Mouse (Mus musculus) cerebellum, adult 2 months (tissue): ENCODE measurements around the gene Zzz3. TPM values are rescaled to one million over a fixed set of nuclear protein-coding genes. Genes with fewer than 3 reads are reported as not detected.
A peak's percentile ranks its signal among the peaks of the same experiment; 100 is the strongest.

ENCODE experiments used
- DNase-seq, 2 experiments: peaks; one replicate each; pipeline ENCODE4 v3.0.0; 2021
- H3K27ac ChIP-seq: fragments of 200-500 bp; 2 replicates; pipeline ENCODE4 v1.5.1; 2012; ENCODE audit warnings: low read length, control low read depth, inconsistent platforms; ENCODE audit not compliant: insufficient read depth
- H3K27me3 ChIP-seq: fragments of 200-500 bp; 2 replicates; pipeline ENCODE4 v1.6.1; 2012; ENCODE audit warnings: inconsistent platforms, mild to moderate bottlenecking, low read length, moderate library complexity; ENCODE audit not compliant: control insufficient read depth, insufficient read depth
- H3K4me1 ChIP-seq: fragments of 200-500 bp; 2 replicates; pipeline ENCODE4 v1.6.1; 2011; ENCODE audit warnings: low read length; ENCODE audit not compliant: control insufficient read depth, insufficient read depth
- H3K4me3 ChIP-seq: fragments of 200-500 bp; replicated peaks from 2 replicates; pipeline ENCODE3; 2011; ENCODE audit warnings: mild to moderate bottlenecking, low read depth, low read length, control low read depth; ENCODE audit not compliant: insufficient read depth
- CTCF ChIP-seq: fragments of 200-500 bp; IDR thresholded peaks from 2 replicates; pipeline ENCODE4 v1.5.1; 2011; ENCODE audit warnings: low read depth, mild to moderate bottlenecking, control low read depth, low read length, moderate library complexity, borderline replicate concordance; ENCODE audit not compliant: insufficient read depth
- POLR2A ChIP-seq: fragments of 200-500 bp; IDR thresholded peaks from 2 replicates; pipeline ENCODE4 v1.6.1; 2011; ENCODE audit warnings: low read length, control low read depth, borderline replicate concordance; ENCODE audit not compliant: insufficient read depth
- WGBS: fragments of 180-500 bp; shearing (Covaris S2); methylation state at CpG from one replicate; pipeline ENCODE4 v1.1.7; 2018; 5-methylcytosine and 5-hydroxymethylcytosine counted together
- polyA plus RNA-seq: library from polyadenylated mRNA; depleted of rRNA; stranded (reverse); fragments of >200 nt; gene quantifications from 2 replicates; pipeline ENCODE4 v1.2.3, GENCODE M21; 2012

Zzz3 gene
- polyA plus RNA-seq, 1 experiment, result 25.2 TPM

- Histone ChIP-seq H3K27me3 (no peaks in the 10 kb centered on the region), H3K27ac (no peak overlapping the region), H3K4me3 (no peak overlapping the region), H3K4me1 (peaks cover 14% of the 10 kb centered on the region)
- TF ChIP-seq POLR2A, result no peak
- TF ChIP-seq CTCF, result no peak
- no peak for DNase-seq
- 92% methylated on average over 4 of the region's 4 CpGs for WGBS
These were observed 43.0 kb upstream of the Zzz3 start for GRCm38 (mm10) chr3:152352289-152352688.

- Histone ChIP-seq H3K27me3 (no peaks in the 10 kb centered on the region), H3K4me3 (no peak overlapping the region), H3K4me1 (peaks cover 14% of the 10 kb centered on the region), H3K27ac (no peak overlapping the region; the same call in 1 of the 2 replicates)
- no peak for DNase-seq
- 21% methylated on average over 10 of the region's 10 CpGs for WGBS
- TF ChIP-seq CTCF (no peak), POLR2A (no peak)
These were observed 41.7 kb upstream of the Zzz3 start for GRCm38 (mm10) chr3:152353434-152354177.

- WGBS, result 78% methylated on average over 5 of the region's 5 CpGs
- no peak overlapping the region for H3K4me3 ChIP-seq
These were observed 39.9 kb upstream of the Zzz3 start for GRCm38 (mm10) chr3:152355361-152355760.

GRCm38 (mm10) chr3:152356751-152357150 lies 38.5 kb upstream of the Zzz3 start:
- TF ChIP-seq POLR2A (no peak), CTCF (no peak)
- no peak overlapping the region for H3K27ac ChIP-seq
- no peaks in the 10 kb centered on the region for H3K27me3 ChIP-seq
- no peak overlapping the region for H3K4me3 ChIP-seq
- peaks cover 18% of the 10 kb centered on the region for H3K4me1 ChIP-seq
- WGBS, result 70% methylated on average over 9 of the region's 9 CpGs
- no peak for DNase-seq

More at GRCm38 (mm10) chr3:152355361-152355760, 39.9 kb upstream of the Zzz3 start:
- no peak for DNase-seq
- Histone ChIP-seq H3K4me1 (peaks cover 18% of the 10 kb centered on the region), H3K27ac (no peak overlapping the region), H3K27me3 (no peaks in the 10 kb centered on the region)
- TF ChIP-seq CTCF (no peak), POLR2A (no peak)

GRCm38 (mm10) chr3:152359151-152359550 lies 36.1 kb upstream of the Zzz3 start:
- Histone ChIP-seq H3K27me3 (no peaks in the 10 kb centered on the region), H3K4me1 (peaks cover 4% of the 10 kb centered on the region; the same call in 1 of the 2 replicates), H3K27ac (no peak overlapping the region), H3K4me3 (no peak overlapping the region)
- DNase-seq, result peak; percentile 32 to 39
- 12% methylated on average over 7 of the region's 7 CpGs for WGBS
- TF ChIP-seq POLR2A (no peak), CTCF (no peak)

- Histone ChIP-seq H3K27me3 (no peaks in the 10 kb centered on the region), H3K4me1 (peaks cover 2% of the 10 kb centered on the region; the same call in 1 of the 2 replicates), H3K27ac (no peak overlapping the region), H3K4me3 (no peak overlapping the region)
- 81% methylated on average over 2 of the region's 2 CpGs for WGBS
- no peak for DNase-seq
- TF ChIP-seq CTCF, result no peak
- TF ChIP-seq POLR2A, result no peak
These were observed 31.1 kb upstream of the Zzz3 start for GRCm38 (mm10) chr3:152364181-152364580.

- no peak for DNase-seq
- Histone ChIP-seq H3K27me3 (no peaks in the 10 kb centered on the region), H3K4me3 (no peak overlapping the region), H3K27ac (no peak overlapping the region), H3K4me1 (no peaks in the 10 kb centered on the region)
- TF ChIP-seq CTCF, result no peak
- WGBS, result 88% methylated on average over 4 of the region's 4 CpGs
These were observed 19.2 kb upstream of the Zzz3 start for GRCm38 (mm10) chr3:152376063-152376462.

GRCm38 (mm10) chr3:152384106-152384505 lies 11.2 kb upstream of the Zzz3 start:
- Histone ChIP-seq H3K27ac (no peak overlapping the region), H3K4me3 (no peak overlapping the region), H3K4me1 (no peaks in the 10 kb centered on the region), H3K27me3 (no peaks in the 10 kb centered on the region)
- 76% methylated on average over 11 of the region's 11 CpGs for WGBS
- no peak for DNase-seq
- TF ChIP-seq CTCF, result no peak
- TF ChIP-seq POLR2A, result no peak
